Mouse (Mus musculus) testis, adult 2 months (tissue): Measurements from ENCODE around the gene Lrrc23. TPM values are rescaled to one million over a fixed set of nuclear protein-coding genes. Genes with fewer than 3 reads are reported as not detected.

ENCODE experiments used
- H3K27ac ChIP-seq: fragments of 200-500 bp; 2 replicates; pipeline ENCODE4 v1.5.1; 2012; ENCODE audit warnings: low read depth, low read length; ENCODE audit not compliant: control insufficient read depth, insufficient read depth
- H3K27me3 ChIP-seq: fragments of 200-500 bp; 2 replicates; pipeline ENCODE4 v1.6.1; 2012; ENCODE audit warnings: mild to moderate bottlenecking, low read length, moderate library complexity; ENCODE audit not compliant: control insufficient read depth, insufficient read depth
- H3K36me3 ChIP-seq: fragments of 200-500 bp; 2 replicates; pipeline ENCODE4 v1.6.1; 2012; ENCODE audit warnings: mild to moderate bottlenecking, low read length; ENCODE audit not compliant: control insufficient read depth, insufficient read depth
- H3K4me1 ChIP-seq: fragments of 200-500 bp; 2 replicates; pipeline ENCODE4 v1.6.1; 2012; ENCODE audit warnings: low read length; ENCODE audit not compliant: control insufficient read depth, insufficient read depth
- H3K4me3 ChIP-seq: fragments of 200-500 bp; 2 replicates; pipeline ENCODE4 v1.5.1; 2012; ENCODE audit warnings: low read depth, mild to moderate bottlenecking, low read length, moderate library complexity, mixed read lengths; ENCODE audit not compliant: control insufficient read depth
- CTCF ChIP-seq: fragments of 200-500 bp; IDR thresholded peaks from 2 replicates; pipeline ENCODE4 v1.5.1; 2012; ENCODE audit warnings: low read depth, mild to moderate bottlenecking, inconsistent platforms, low read length, moderate library complexity; ENCODE audit not compliant: control insufficient read depth, insufficient read depth, insufficient replicate concordance
- POLR2A ChIP-seq: fragments of 200-500 bp; IDR thresholded peaks from 2 replicates; pipeline ENCODE4 v1.6.1; 2012; ENCODE audit warnings: low read depth, mild to moderate bottlenecking, inconsistent platforms, low read length, moderate library complexity; ENCODE audit not compliant: control insufficient read depth
- polyA plus RNA-seq: library from polyadenylated mRNA; depleted of rRNA; stranded (reverse); fragments of >200 nt; gene quantifications from 2 replicates; pipeline ENCODE4 v1.2.3, GENCODE M21; 2012

The Lrrc23 gene
- polyA plus RNA-seq, 1 experiment, result 105 TPM

- no peaks in the 10 kb centered on the region; the same call in 1 of the 2 replicates for H3K36me3 ChIP-seq
Observed at GRCm38 (mm10) chr6:124779984-124780416, 473 bp upstream of the Lrrc23 start.

GRCm38 (mm10) chr6:124770511-124770910 lies 9.0 kb downstream of the Lrrc23 start:
- Histone ChIP-seq H3K27ac (no peak overlapping the region), H3K36me3 (no peaks in the 10 kb centered on the region; the same call in none of the 2 replicates), H3K27me3 (no peaks in the 10 kb centered on the region), H3K4me1 (peaks cover 19% of the 10 kb centered on the region), H3K4me3 (no peak overlapping the region)
- TF ChIP-seq CTCF, result no peak
- TF ChIP-seq POLR2A, result no peak

More at GRCm38 (mm10) chr6:124779984-124780416, 473 bp upstream of the Lrrc23 start:
- Histone ChIP-seq H3K4me3 (peak overlapping the region; percentile 89), H3K4me1 (peaks cover 20% of the 10 kb centered on the region), H3K27ac (peak overlapping the region; percentile 87), H3K27me3 (no peaks in the 10 kb centered on the region)
- TF ChIP-seq POLR2A (no peak), CTCF (no peak)

- Histone ChIP-seq H3K4me1 (peaks cover 19% of the 10 kb centered on the region), H3K4me3 (no peak overlapping the region), H3K27me3 (no peaks in the 10 kb centered on the region), H3K27ac (no peak overlapping the region), H3K36me3 (no peaks in the 10 kb centered on the region; the same call in none of the 2 replicates)
- TF ChIP-seq POLR2A, result no peak
- TF ChIP-seq CTCF, result no peak
Observed at GRCm38 (mm10) chr6:124770013-124770412, 9.5 kb downstream of the Lrrc23 start.

GRCm38 (mm10) chr6:124769101-124769765 lies 10.3 kb downstream of the Lrrc23 start, which contains the start of gene Eno2:
TSS of gene Eno2 (minus strand) at chr6:124769673.
- no peaks in the 10 kb centered on the region; the same call in none of the 2 replicates for H3K36me3 ChIP-seq
- H3K27ac ChIP-seq, result no peak within 1 kb of the TSS
- no peaks in the 10 kb centered on the region for H3K27me3 ChIP-seq
- peaks cover 19% of the 10 kb centered on the region for H3K4me1 ChIP-seq
- TF ChIP-seq POLR2A, result no peak
- TF ChIP-seq CTCF, result no peak
- H3K4me3 ChIP-seq, result peak within 1 kb of the TSS; percentile 10

- Histone ChIP-seq H3K27ac (no peak overlapping the region), H3K36me3 (no peaks in the 10 kb centered on the region; the same call in none of the 2 replicates), H3K27me3 (no peaks in the 10 kb centered on the region), H3K4me3 (peak overlapping the region; percentile 10; the same call in 1 of the 2 replicates), H3K4me1 (peaks cover 20% of the 10 kb centered on the region)
- TF ChIP-seq POLR2A (no peak), CTCF (no peak)
Observed at GRCm38 (mm10) chr6:124768704-124769044, 10.9 kb downstream of the Lrrc23 start.

- no peak overlapping the region for H3K27ac ChIP-seq
- TF ChIP-seq CTCF (no peak), POLR2A (no peak)
- no peaks in the 10 kb centered on the region; the same call in none of the 2 replicates for H3K36me3 ChIP-seq
- peaks cover 22% of the 10 kb centered on the region for H3K4me1 ChIP-seq
- H3K4me3 ChIP-seq, result no peak overlapping the region
- no peaks in the 10 kb centered on the region for H3K27me3 ChIP-seq
Observed at GRCm38 (mm10) chr6:124767920-124768703, 11.4 kb downstream of the Lrrc23 start.

GRCm38 (mm10) chr6:124767536-124767919 lies 12.0 kb downstream of the Lrrc23 start:
- no peak overlapping the region for H3K27ac ChIP-seq
- H3K36me3 ChIP-seq, result no peaks in the 10 kb centered on the region; the same call in none of the 2 replicates
- H3K27me3 ChIP-seq, result no peaks in the 10 kb centered on the region
- H3K4me1 ChIP-seq, result peaks cover 25% of the 10 kb centered on the region
- TF ChIP-seq CTCF (no peak), POLR2A (no peak)
- no peak overlapping the region for H3K4me3 ChIP-seq
